Mouse (Mus musculus): ENCODE results near the gene Coq3. TPM values are rescaled to one million over a fixed set of nuclear protein-coding genes. Genes with fewer than 3 reads are reported as not detected.

Coq3 gene
- total RNA-seq (2014; fragmentation: Nextera tagmentation) (5.9 and 9.6 TPM in 2 replicates), total RNA-seq (2017) (9.0 and 20.3 TPM in 2 replicates)

GRCm38 (mm10) chr4:21879565-21880220 is at the start of gene Coq3:
TSS of gene Coq3 (plus strand) at chr4:21879673.
- ATAC-seq (replicated peaks; ENCODE audit: poor library complexity, severe bottlenecking) = peak; percentile 94

- no peak for ATAC-seq (replicated peaks; ENCODE audit: poor library complexity, severe bottlenecking)
Observed at GRCm38 (mm10) chr4:21832844-21833243, 46.6 kb upstream of the Coq3 start.

GRCm38 (mm10) chr4:21847481-21848286 is 31.8 kb upstream of the Coq3 start, which contains the start of gene Pnisr:
TSS of gene Pnisr (plus strand) at chr4:21847583.
- ATAC-seq (replicated peaks; ENCODE audit: poor library complexity, severe bottlenecking) = peak; percentile 93

- ATAC-seq (replicated peaks; ENCODE audit: poor library complexity, severe bottlenecking) = peak; percentile 72
Observed at GRCm38 (mm10) chr4:21848287-21848630, 31.2 kb upstream of the Coq3 start.

GRCm38 (mm10) chr4:21857481-21857880 is 22.0 kb upstream of the Coq3 start:
- ATAC-seq (replicated peaks; ENCODE audit: poor library complexity, severe bottlenecking) = no peak

GRCm38 (mm10) chr4:21865226-21865625 is 14.2 kb upstream of the Coq3 start:
- ATAC-seq (replicated peaks; ENCODE audit: poor library complexity, severe bottlenecking) = no peak

GRCm38 (mm10) chr4:21878776-21879175 is 697 bp upstream of the Coq3 start:
- ATAC-seq (replicated peaks; ENCODE audit: poor library complexity, severe bottlenecking) = no peak

GRCm38 (mm10) chr4:21882806-21883205 is 3.3 kb downstream of the Coq3 start:
- ATAC-seq (replicated peaks; ENCODE audit: poor library complexity, severe bottlenecking) = no peak

GRCm38 (mm10) chr4:21885831-21886230 is 6.4 kb downstream of the Coq3 start:
- no peak for ATAC-seq (replicated peaks; ENCODE audit: poor library complexity, severe bottlenecking)

GRCm38 (mm10) chr4:21930971-21931771 is 51.7 kb downstream of the Coq3 start, which contains the start of gene Faxc:
TSS of gene Faxc (plus strand) at chr4:21931329.
- peak; percentile 58 for ATAC-seq (replicated peaks; ENCODE audit: poor library complexity, severe bottlenecking)

GRCm38 (mm10) chr4:21931772-21932630 is 52.5 kb downstream of the Coq3 start:
- ATAC-seq (replicated peaks; ENCODE audit: poor library complexity, severe bottlenecking) = no peak

GRCm38 (mm10) chr4:21935378-21935777 is 55.9 kb downstream of the Coq3 start:
- no peak for ATAC-seq (replicated peaks; ENCODE audit: poor library complexity, severe bottlenecking)

- ATAC-seq (replicated peaks; ENCODE audit: poor library complexity, severe bottlenecking) = no peak
Observed at GRCm38 (mm10) chr4:21936424-21936823, 57.0 kb downstream of the Coq3 start.

- no peak for ATAC-seq (replicated peaks; ENCODE audit: poor library complexity, severe bottlenecking)
Observed at GRCm38 (mm10) chr4:21937890-21938289, 58.4 kb downstream of the Coq3 start.

- no peak for ATAC-seq (replicated peaks; ENCODE audit: poor library complexity, severe bottlenecking)
Observed at GRCm38 (mm10) chr4:21944672-21945071, 65.2 kb downstream of the Coq3 start.

- ATAC-seq (replicated peaks; ENCODE audit: poor library complexity, severe bottlenecking) = no peak; the same call in 1 of the 2 replicates
Observed at GRCm38 (mm10) chr4:21951444-21951843, 72.0 kb downstream of the Coq3 start.

- no peak for ATAC-seq (replicated peaks; ENCODE audit: poor library complexity, severe bottlenecking)
Observed at GRCm38 (mm10) chr4:21952255-21952654, 72.8 kb downstream of the Coq3 start.

GRCm38 (mm10) chr4:21957570-21958321 is 78.3 kb downstream of the Coq3 start:
- ATAC-seq (replicated peaks; ENCODE audit: poor library complexity, severe bottlenecking) = peak; percentile 93
